Mouse (Mus musculus) G1E (cell line): ENCODE results near the gene Podn.

Source experiments
- CTCF ChIP-seq: IDR thresholded peaks from 2 replicates; pipeline ENCODE4 v1.5.1; 2012; ENCODE audit warnings: low read depth, low read length, inconsistent platforms, mixed read lengths
- GATA1 ChIP-seq: IDR thresholded peaks from 2 replicates; pipeline ENCODE4 v1.6.1; 2012; ENCODE audit warnings: borderline replicate concordance, low read length, inconsistent platforms, mixed read lengths

DNA sequence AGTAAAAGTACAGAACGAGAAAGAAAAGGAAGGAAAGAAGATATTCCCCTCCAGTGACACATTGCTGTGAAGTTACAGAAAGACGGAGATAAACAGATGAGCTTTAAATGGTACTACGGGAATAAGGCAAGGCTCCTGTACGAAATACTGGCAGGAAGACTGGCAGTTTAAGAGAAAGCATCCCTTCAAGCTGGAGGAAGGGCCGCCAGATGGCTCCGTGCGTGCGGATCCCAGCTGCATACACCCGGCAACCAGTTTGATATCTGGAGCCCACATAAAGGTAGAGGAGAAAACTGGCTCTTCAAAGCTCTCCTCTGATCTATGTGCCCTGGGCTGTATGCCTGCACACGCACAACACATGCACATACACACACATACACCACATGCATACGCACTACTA, 121.7 kb downstream of the Podn start:
- no peak for TF ChIP-seq CTCF
- no peak for TF ChIP-seq GATA1
